ENCODE assay signal across 21 mouse cellular contexts in genomic region chr9:33004536-33004935, GRCm38 (mm10).
DNase-seq lines count a peak whose midpoint lies in the region; ATAC-seq and TF ChIP-seq lines count a peak whose summit lies in the region.
"Had no signal": no experiment of that assay in that cellular context is flagged by ENCODE, and none has a peak within 500 bp of the region (broad histone marks: within the 10 kb centered on the region; RNA-seq: fewer than 3 reads in every experiment).

No protein-coding gene starts in this region.

- WGBS in hindbrain, postnatal 0 days = 97% methylated on average over 3 of the region's 3 CpGs
- 95% methylated on average over 3 of the region's 3 CpGs for WGBS in hindbrain, embryonic 11.5 days
- WGBS in liver, embryonic 12.5 days (ENCODE audit: insufficient replicate concordance) = 70% methylated on average over 3 of the region's 3 CpGs

- no peak overlapping the region for H3K9ac ChIP-seq in hindbrain, postnatal 0 days (replicated peaks; ENCODE audit: low read length)
- no peak overlapping the region for H3K9ac ChIP-seq in hindbrain, embryonic 11.5 days (ENCODE audit: low read depth, low read length)
- H3K9ac ChIP-seq in liver, embryonic 12.5 days = no peak overlapping the region
- H3K9ac ChIP-seq: forebrain, embryonic 13.5 days; heart, embryonic 12.5 days; hindbrain, embryonic 13.5 days; limb, embryonic 15.5 days; liver, postnatal 0 days; midbrain, embryonic 12.5 days had no signal

- H3K4me3 ChIP-seq in hindbrain, postnatal 0 days (ENCODE audit: low read length) = no peak overlapping the region
- no peak overlapping the region for H3K4me3 ChIP-seq in hindbrain, embryonic 11.5 days (ENCODE audit: low read depth, low read length)
- no peak overlapping the region for H3K4me3 ChIP-seq in liver, embryonic 12.5 days
- H3K4me3 ChIP-seq: forebrain, embryonic 13.5 days; heart, embryonic 12.5 days; hindbrain, embryonic 13.5 days; limb, embryonic 15.5 days; midbrain, embryonic 12.5 days had no signal

- no peaks in the 10 kb centered on the region for H3K36me3 ChIP-seq in hindbrain, postnatal 0 days (ENCODE audit: insufficient read depth, low read length)
- H3K36me3 ChIP-seq in hindbrain, embryonic 11.5 days (ENCODE audit: control insufficient read depth, insufficient read depth, low read length) = no peaks in the 10 kb centered on the region
- H3K36me3 ChIP-seq in liver, embryonic 12.5 days = no peaks in the 10 kb centered on the region
- H3K36me3 ChIP-seq: heart, embryonic 12.5 days; hindbrain, embryonic 13.5 days; limb, embryonic 15.5 days; midbrain, embryonic 12.5 days had no signal

- no peak overlapping the region for H3K27ac ChIP-seq in hindbrain, postnatal 0 days
- H3K27ac ChIP-seq in hindbrain, embryonic 11.5 days (ENCODE audit: low read depth, low read length) = no peak overlapping the region
- no peak overlapping the region for H3K27ac ChIP-seq in liver, embryonic 12.5 days
- H3K27ac ChIP-seq: forebrain, embryonic 13.5 days; hindbrain, embryonic 13.5 days; limb, embryonic 15.5 days; midbrain, embryonic 12.5 days had no signal

- no peak for DNase-seq in hindbrain, postnatal 0 days (ENCODE audit: low spot score)
- no peak for DNase-seq in hindbrain, embryonic 11.5 days (ENCODE audit: low spot score)
- peak; percentile 9 to 17 for DNase-seq in B cell, adult 2 months
- peak; percentile 7 for DNase-seq in ZHBTc4 (ENCODE audit: low read depth, low spot score)
- DNase-seq in thymus, postnatal 14 days = peak; percentile 28
- DNase-seq in spleen, postnatal 14 days (ENCODE audit: low spot score in 2 of 2) = no peak
- DNase-seq: adrenal gland, adult 8-10 months; cerebellum, adult 9-10 months; gastrocnemius, postnatal 25 days; heart, postnatal 14 days; kidney, postnatal 10 days; liver, postnatal 0 days; lung, postnatal 10 days; right cerebral cortex, postnatal 14 days had no signal

- no peak overlapping the region for H3K4me2 ChIP-seq in hindbrain, postnatal 0 days (ENCODE audit: low read depth, low read length)
- no peak overlapping the region for H3K4me2 ChIP-seq in hindbrain, embryonic 11.5 days (replicated peaks; ENCODE audit: low read depth, low read length)
- H3K4me2 ChIP-seq in liver, embryonic 12.5 days = no peak overlapping the region
- H3K4me2 ChIP-seq: forebrain, embryonic 13.5 days; heart, embryonic 12.5 days; hindbrain, embryonic 13.5 days; limb, embryonic 15.5 days; midbrain, embryonic 12.5 days had no signal

- no peaks in the 10 kb centered on the region for H3K4me1 ChIP-seq in hindbrain, postnatal 0 days (ENCODE audit: insufficient read depth, low read length)
- no peaks in the 10 kb centered on the region for H3K4me1 ChIP-seq in hindbrain, embryonic 11.5 days (replicated peaks; ENCODE audit: control insufficient read depth, insufficient read depth, low read length)
- no peaks in the 10 kb centered on the region for H3K4me1 ChIP-seq in liver, embryonic 12.5 days
- H3K4me1 ChIP-seq: forebrain, embryonic 13.5 days; hindbrain, embryonic 13.5 days; midbrain, embryonic 12.5 days had no signal

- no peak for ATAC-seq in hindbrain, postnatal 0 days
- no peak for ATAC-seq in hindbrain, embryonic 11.5 days (ENCODE audit: low FRiP score)
- no peak for ATAC-seq in liver, embryonic 12.5 days
- ATAC-seq: forebrain, embryonic 13.5 days; intestine, embryonic 16.5 days; liver, postnatal 0 days had no signal

- H3K9me3 ChIP-seq in hindbrain, postnatal 0 days (ENCODE audit: low read length) = no peaks in the 10 kb centered on the region
- no peaks in the 10 kb centered on the region for H3K9me3 ChIP-seq in hindbrain, embryonic 11.5 days (ENCODE audit: control insufficient read depth, low read length)
- H3K9me3 ChIP-seq in liver, embryonic 12.5 days (replicated peaks) = no peaks in the 10 kb centered on the region
- H3K9me3 ChIP-seq: forebrain, embryonic 13.5 days; heart, embryonic 12.5 days; hindbrain, embryonic 13.5 days; limb, embryonic 15.5 days; midbrain, embryonic 12.5 days had no signal

- H3K27me3 ChIP-seq in hindbrain, postnatal 0 days (ENCODE audit: insufficient read depth, low read length) = no peaks in the 10 kb centered on the region
- no peaks in the 10 kb centered on the region for H3K27me3 ChIP-seq in hindbrain, embryonic 11.5 days (ENCODE audit: control insufficient read depth, insufficient read depth, low read length)
- H3K27me3 ChIP-seq in liver, embryonic 12.5 days (replicated peaks) = no peaks in the 10 kb centered on the region
- H3K27me3 ChIP-seq: forebrain, embryonic 13.5 days; heart, embryonic 12.5 days; hindbrain, embryonic 13.5 days; limb, embryonic 15.5 days; midbrain, embryonic 12.5 days had no signal

- peak; percentile 6; the same call in 1 of the 2 replicates for TF ChIP-seq CTCF in hindbrain, postnatal 0 days (IDR thresholded peaks at IDR 0.05; ENCODE audit: low read depth)

Comparison
In these comparisons a context has a peak if more than half of its experiments do, and no peak if none do; other contexts are left out.
1. DNase-seq: peak in B cell, adult 2 months (2 of 2), ZHBTc4 (single experiment) and thymus, postnatal 14 days (single experiment); none in hindbrain, postnatal 0 days (single experiment), hindbrain, embryonic 11.5 days (single experiment) and spleen, postnatal 14 days (0 of 2).